Mouse (Mus musculus): ENCODE results near the gene 1700024P04Rik. TPM values are rescaled to one million over a fixed set of nuclear protein-coding genes. Genes with fewer than 3 reads are reported as not detected.

The 1700024P04Rik gene
- not detected in 2 replicates for polyA plus RNA-seq (2015; fragmentation: Nextera tagmentation; extraction: Ambion mirVana)

DNA sequence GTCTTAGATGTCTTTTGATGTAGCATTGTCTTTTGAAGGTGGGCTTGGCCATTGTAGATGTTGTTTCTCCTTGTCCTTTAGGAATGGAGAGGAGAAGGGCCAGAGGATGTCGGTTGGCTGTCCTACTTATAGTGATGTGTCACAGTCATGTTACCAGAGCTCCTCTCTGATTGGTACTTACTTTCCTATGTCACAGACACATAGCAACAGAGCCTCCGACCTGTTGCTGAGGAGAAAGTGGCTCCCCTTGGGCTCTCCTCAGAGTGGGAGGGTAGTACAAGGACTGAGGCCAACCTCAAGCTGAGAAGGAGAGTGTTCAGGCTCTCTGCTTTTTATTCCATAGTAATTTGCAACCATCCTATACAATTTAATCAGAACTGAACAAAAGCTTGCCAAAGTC, at the start of gene 1700024P04Rik:
Gene 1700024P04Rik (minus strand): TSS at position 101 of the 400 bp plus-strand sequence.
- Histone ChIP-seq H3K4me3 (ENCODE audit: low read length) (no peak within 1 kb of the TSS), H3K9ac (ENCODE audit: low read length) (no peak within 1 kb of the TSS), H3K27ac (ENCODE audit: low read length) (no peak within 1 kb of the TSS), H3K36me3 (ENCODE audit: control insufficient read depth, insufficient read depth) (no peaks in the 10 kb centered on the region), H3K4me2 (ENCODE audit: low read depth, low read length) (no peak within 1 kb of the TSS), H3K9me3 (replicated peaks; ENCODE audit: control insufficient read depth, low read length) (no peaks in the 10 kb centered on the region), H3K4me1 (ENCODE audit: control insufficient read depth, insufficient read depth, low read length) (no peaks in the 10 kb centered on the region), H3K27me3 (ENCODE audit: control insufficient read depth, insufficient read depth, low read length) (no peaks in the 10 kb centered on the region)
- ATAC-seq (replicated peaks; ENCODE audit: extremely low read depth, insufficient read depth, low FRiP score), result no peak
- 62% methylated on average over 2 of the region's 2 CpGs for WGBS

DNA sequence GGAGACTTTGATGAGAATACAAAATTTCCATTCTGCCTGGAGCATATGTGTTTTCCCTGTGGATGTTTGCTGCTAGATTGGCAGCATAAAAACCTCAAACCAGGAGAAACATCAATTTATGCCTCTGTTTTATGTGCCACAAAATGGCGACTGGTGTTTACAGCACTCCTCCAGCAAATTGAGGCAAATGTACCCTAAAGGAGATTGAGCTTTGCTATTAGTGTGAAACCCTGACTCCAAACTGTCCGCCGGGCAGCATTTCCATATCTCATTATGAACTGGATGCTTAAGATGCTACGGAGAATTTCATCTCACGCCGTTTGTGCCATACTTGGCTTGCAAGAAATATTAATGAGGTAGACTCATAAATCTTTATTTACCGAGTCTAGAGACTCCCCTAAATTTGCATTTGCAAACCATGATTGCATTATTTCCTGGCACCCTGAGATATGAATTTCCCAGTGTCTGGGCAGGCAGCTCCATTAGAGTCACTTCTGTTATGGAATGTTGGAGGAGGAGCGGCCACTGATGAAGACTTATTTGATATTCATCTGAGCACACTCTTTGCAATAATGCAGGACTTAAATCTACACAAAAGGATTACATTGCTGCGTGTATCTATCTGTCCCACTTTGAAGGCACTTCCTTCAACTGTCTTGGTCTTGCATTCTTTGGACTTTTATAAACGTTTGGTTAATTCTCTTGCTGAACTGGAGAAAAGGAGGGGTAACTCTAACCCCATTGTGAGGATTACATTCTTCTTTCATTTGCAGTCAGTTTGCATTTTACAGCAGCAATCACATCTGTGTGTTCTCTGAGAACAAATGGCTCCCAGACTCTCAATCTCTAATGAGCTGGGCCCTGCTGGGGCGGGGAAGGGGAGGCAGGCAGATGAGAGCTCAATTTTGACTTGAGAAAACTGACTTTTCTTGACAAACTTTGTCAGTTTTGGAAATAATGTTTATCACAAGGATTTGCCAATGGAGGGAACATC, 47.2 kb upstream of the 1700024P04Rik start:
- Histone ChIP-seq H3K4me2 (ENCODE audit: low read depth, low read length) (no peak overlapping the region), H3K27ac (ENCODE audit: low read length) (no peak overlapping the region), H3K36me3 (ENCODE audit: control insufficient read depth, insufficient read depth) (no peaks in the 10 kb centered on the region), H3K4me3 (ENCODE audit: low read length) (no peak overlapping the region), H3K9ac (ENCODE audit: low read length) (no peak overlapping the region), H3K4me1 (ENCODE audit: control insufficient read depth, insufficient read depth, low read length) (no peaks in the 10 kb centered on the region), H3K27me3 (ENCODE audit: control insufficient read depth, insufficient read depth, low read length) (no peaks in the 10 kb centered on the region), H3K9me3 (replicated peaks; ENCODE audit: control insufficient read depth, low read length) (no peaks in the 10 kb centered on the region; the same call in 1 of the 2 replicates)
- 77% methylated on average over 11 of the region's 11 CpGs for WGBS
- no peak for ATAC-seq (replicated peaks; ENCODE audit: extremely low read depth, insufficient read depth, low FRiP score)

DNA sequence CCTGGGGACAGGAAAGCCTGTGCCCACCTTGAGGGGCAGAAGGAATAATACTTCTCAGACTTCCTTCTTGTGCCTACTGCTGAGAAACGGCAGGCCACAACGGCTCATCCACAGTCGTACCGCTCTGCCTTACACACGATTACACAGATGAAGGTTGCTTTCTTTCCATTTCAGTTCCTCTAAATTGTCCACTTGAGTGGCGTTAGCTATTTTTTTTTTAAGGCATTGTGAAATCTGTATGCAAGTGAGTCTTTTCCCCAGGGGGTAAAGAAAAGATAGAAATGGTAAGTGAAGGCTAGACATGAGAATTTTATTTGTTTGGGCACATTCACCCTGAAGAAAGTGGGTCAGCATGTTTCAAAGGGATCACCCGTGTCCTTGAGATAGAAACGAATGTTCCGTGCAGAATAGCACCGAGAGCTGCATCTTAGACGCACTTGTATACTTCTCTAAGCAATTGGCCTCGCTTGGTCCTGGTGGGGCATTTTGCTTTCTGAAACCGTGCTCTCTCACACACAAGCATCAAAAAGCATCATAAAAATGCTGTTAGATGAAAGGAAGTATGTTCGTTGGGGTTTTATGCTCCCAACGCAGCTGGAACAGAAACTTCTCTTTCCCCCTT, 46.3 kb upstream of the 1700024P04Rik start:
- no peak overlapping the region for H3K9ac ChIP-seq (ENCODE audit: low read length)
- 78% methylated on average over 15 of the region's 15 CpGs for WGBS
- H3K4me2 ChIP-seq (ENCODE audit: low read depth, low read length), result no peak overlapping the region
- H3K36me3 ChIP-seq (ENCODE audit: control insufficient read depth, insufficient read depth), result no peaks in the 10 kb centered on the region
- no peak overlapping the region for H3K4me3 ChIP-seq (ENCODE audit: low read length)
- H3K4me1 ChIP-seq (ENCODE audit: control insufficient read depth, insufficient read depth, low read length), result no peaks in the 10 kb centered on the region
- H3K9me3 ChIP-seq (replicated peaks; ENCODE audit: control insufficient read depth, low read length), result no peaks in the 10 kb centered on the region
- no peak overlapping the region for H3K27ac ChIP-seq (ENCODE audit: low read length)
- no peaks in the 10 kb centered on the region for H3K27me3 ChIP-seq (ENCODE audit: control insufficient read depth, insufficient read depth, low read length)
- ATAC-seq (replicated peaks; ENCODE audit: extremely low read depth, insufficient read depth, low FRiP score), result no peak

DNA sequence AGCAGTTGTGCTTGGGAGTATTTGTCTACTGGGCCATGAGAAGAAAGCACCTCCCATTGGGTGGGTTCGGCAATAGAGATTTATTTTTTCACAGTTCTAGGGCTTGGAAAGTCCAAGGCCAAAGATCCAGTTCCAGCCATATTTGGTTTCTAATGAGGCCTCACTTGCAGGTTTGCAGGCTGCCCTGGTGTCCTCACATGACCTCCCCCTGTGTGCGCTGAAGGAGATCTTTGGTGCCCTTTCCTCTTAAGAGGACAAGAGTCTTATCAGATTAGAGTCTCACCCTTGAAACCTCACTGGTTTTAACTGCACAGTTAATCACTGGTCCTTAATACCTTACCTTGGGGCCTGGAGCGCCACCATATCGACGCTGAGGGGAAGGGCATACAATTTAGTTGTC, 40.9 kb upstream of the 1700024P04Rik start:
- H3K9ac ChIP-seq (ENCODE audit: low read length), result no peak overlapping the region
- 73% methylated on average over 5 of the region's 5 CpGs for WGBS
- no peak overlapping the region for H3K27ac ChIP-seq (ENCODE audit: low read length)
- H3K9me3 ChIP-seq (replicated peaks; ENCODE audit: control insufficient read depth, low read length), result no peaks in the 10 kb centered on the region
- H3K27me3 ChIP-seq (ENCODE audit: control insufficient read depth, insufficient read depth, low read length), result no peaks in the 10 kb centered on the region
- H3K36me3 ChIP-seq (ENCODE audit: control insufficient read depth, insufficient read depth), result no peaks in the 10 kb centered on the region
- no peak overlapping the region for H3K4me2 ChIP-seq (ENCODE audit: low read depth, low read length)
- H3K4me1 ChIP-seq (ENCODE audit: control insufficient read depth, insufficient read depth, low read length), result no peaks in the 10 kb centered on the region
- H3K4me3 ChIP-seq (ENCODE audit: low read length), result no peak overlapping the region
- ATAC-seq (replicated peaks; ENCODE audit: extremely low read depth, insufficient read depth, low FRiP score), result no peak

DNA sequence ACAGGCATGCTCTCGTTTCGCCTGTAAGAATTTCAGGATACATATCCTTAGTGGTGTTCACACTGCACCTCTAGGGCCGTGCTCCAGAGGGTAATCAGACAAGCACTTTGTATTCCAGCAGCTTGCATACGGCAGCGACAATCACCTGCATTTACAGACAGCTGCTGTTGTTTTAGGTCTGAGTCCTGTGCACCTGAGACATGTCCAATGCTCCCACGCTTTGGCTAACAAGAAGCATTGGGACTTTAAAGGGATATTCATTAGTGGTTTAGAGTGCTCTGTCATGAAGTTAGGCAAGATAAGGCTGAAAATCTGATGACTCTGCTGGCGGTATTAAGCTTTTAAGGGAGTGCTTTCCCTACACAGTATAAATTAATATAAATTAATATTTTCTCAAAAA, 37.7 kb upstream of the 1700024P04Rik start:
- 66% methylated on average over 7 of the region's 7 CpGs for WGBS
- no peak overlapping the region for H3K27ac ChIP-seq (ENCODE audit: low read length)
- H3K4me1 ChIP-seq (ENCODE audit: control insufficient read depth, insufficient read depth, low read length), result no peaks in the 10 kb centered on the region
- no peak overlapping the region for H3K4me3 ChIP-seq (ENCODE audit: low read length)
- H3K27me3 ChIP-seq (ENCODE audit: control insufficient read depth, insufficient read depth, low read length), result no peaks in the 10 kb centered on the region
- H3K4me2 ChIP-seq (ENCODE audit: low read depth, low read length), result no peak overlapping the region
- H3K9me3 ChIP-seq (replicated peaks; ENCODE audit: control insufficient read depth, low read length), result no peaks in the 10 kb centered on the region
- no peak overlapping the region for H3K9ac ChIP-seq (ENCODE audit: low read length)
- ATAC-seq (replicated peaks; ENCODE audit: extremely low read depth, insufficient read depth, low FRiP score), result no peak
- H3K36me3 ChIP-seq (ENCODE audit: control insufficient read depth, insufficient read depth), result no peaks in the 10 kb centered on the region

DNA sequence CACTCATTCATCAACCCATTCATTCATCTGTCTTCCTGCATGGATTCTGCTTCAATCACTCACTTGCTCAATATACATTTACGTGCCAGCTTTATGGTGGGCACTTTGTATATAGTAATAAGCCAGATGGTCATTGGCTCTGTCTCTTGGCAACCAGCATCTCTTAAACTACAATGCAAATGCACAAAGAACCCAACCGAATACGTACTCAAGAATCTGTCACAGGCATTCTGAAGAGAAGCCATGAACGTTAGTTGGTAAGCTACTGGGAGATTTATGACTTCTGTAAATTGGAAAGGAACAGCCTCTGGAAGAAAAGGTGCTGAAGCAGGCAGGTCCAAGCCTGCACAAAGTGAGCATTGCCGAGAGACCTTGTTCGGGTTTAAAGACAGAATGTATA, 36.8 kb upstream of the 1700024P04Rik start:
- no peaks in the 10 kb centered on the region for H3K36me3 ChIP-seq (ENCODE audit: control insufficient read depth, insufficient read depth)
- no peak overlapping the region for H3K9ac ChIP-seq (ENCODE audit: low read length)
- H3K4me1 ChIP-seq (ENCODE audit: control insufficient read depth, insufficient read depth, low read length), result no peaks in the 10 kb centered on the region
- no peak for ATAC-seq (replicated peaks; ENCODE audit: extremely low read depth, insufficient read depth, low FRiP score)
- 81% methylated on average over 6 of the region's 6 CpGs for WGBS
- H3K27me3 ChIP-seq (ENCODE audit: control insufficient read depth, insufficient read depth, low read length), result no peaks in the 10 kb centered on the region
- no peak overlapping the region for H3K27ac ChIP-seq (ENCODE audit: low read length)
- no peak overlapping the region for H3K4me2 ChIP-seq (ENCODE audit: low read depth, low read length)
- H3K4me3 ChIP-seq (ENCODE audit: low read length), result no peak overlapping the region
- H3K9me3 ChIP-seq (replicated peaks; ENCODE audit: control insufficient read depth, low read length), result no peaks in the 10 kb centered on the region

DNA sequence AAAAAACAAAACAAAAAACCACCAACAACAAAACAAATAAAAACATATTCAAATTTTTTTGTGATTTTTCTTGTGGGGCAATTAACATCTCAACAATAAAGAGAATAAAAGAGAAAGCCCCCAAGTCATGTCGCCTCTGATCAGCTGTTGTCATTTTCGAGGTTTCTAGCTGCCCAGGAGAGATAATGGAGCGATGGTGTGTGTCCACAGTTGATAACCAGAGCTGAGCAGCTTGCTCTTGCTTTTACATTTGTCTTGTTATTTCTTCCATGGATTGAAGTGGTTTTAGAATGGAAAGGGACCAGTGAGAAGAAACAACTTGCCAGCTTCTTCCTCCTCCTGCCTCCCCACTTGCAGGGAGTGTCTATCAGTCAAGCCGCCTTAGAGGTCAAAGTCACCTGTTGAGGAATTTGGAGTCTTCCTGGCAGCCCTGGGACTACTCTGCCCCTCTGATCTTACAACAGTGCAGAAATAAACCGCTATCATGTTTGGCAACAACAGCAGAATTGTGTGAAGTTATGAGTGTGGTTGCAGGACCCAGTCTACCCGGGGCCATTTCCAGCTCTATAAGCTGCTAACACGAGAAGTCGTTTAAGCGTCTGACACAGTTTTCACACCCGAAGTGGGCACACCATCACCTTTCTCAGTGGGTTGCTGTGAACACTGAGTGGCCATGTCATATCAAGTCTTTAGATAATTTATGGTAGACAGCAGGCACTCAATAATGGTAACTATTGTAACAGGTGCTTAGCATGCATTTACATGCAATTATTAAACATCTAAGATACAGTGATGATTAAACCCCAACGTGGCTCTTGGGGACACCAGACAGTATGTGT, 35.7 kb upstream of the 1700024P04Rik start:
- ATAC-seq (replicated peaks; ENCODE audit: extremely low read depth, insufficient read depth, low FRiP score), result no peak
- H3K27ac ChIP-seq (ENCODE audit: low read length), result no peak overlapping the region
- H3K36me3 ChIP-seq (ENCODE audit: control insufficient read depth, insufficient read depth), result no peaks in the 10 kb centered on the region
- WGBS, result 66% methylated on average over 11 of the region's 11 CpGs
- H3K9me3 ChIP-seq (replicated peaks; ENCODE audit: control insufficient read depth, low read length), result no peaks in the 10 kb centered on the region
- H3K27me3 ChIP-seq (ENCODE audit: control insufficient read depth, insufficient read depth, low read length), result no peaks in the 10 kb centered on the region
- no peak overlapping the region for H3K4me3 ChIP-seq (ENCODE audit: low read length)
- no peak overlapping the region for H3K4me2 ChIP-seq (ENCODE audit: low read depth, low read length)
- H3K9ac ChIP-seq (ENCODE audit: low read length), result no peak overlapping the region
- no peaks in the 10 kb centered on the region for H3K4me1 ChIP-seq (ENCODE audit: control insufficient read depth, insufficient read depth, low read length)

DNA sequence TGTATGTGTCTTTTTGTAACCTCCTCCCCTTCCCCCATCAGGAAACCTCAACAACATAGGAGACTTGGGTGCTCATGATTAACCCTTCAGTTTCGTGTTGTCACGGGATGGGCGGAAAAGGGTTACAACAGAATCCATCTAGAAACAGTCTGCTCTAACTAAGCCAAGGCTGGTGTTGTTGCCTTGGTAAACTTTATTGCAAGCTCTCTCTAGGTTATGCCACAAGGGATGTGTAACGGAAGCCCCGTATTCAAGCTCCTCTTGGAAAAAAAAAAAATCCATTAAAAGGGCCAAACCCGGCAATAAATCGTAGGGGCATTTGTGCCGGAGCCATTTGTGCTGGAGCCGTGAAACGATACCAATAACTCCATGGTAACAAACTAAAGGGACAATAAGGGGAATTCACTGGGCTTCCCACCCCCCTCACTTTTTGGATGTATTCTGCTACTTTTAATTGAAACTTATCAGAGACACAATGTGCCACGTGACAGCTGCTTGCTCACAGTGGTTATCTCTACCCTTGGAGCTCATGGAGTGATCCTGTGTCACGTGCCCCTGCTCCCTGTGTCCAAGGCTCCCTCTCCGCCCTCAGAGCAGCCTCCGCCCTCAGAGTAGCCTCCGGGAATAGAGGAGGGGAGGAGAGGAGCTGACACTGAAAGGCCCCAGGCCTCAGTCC, 34.3 kb upstream of the 1700024P04Rik start:
- H3K36me3 ChIP-seq (ENCODE audit: control insufficient read depth, insufficient read depth), result no peaks in the 10 kb centered on the region
- H3K9me3 ChIP-seq (replicated peaks; ENCODE audit: control insufficient read depth, low read length), result no peaks in the 10 kb centered on the region
- H3K4me1 ChIP-seq (ENCODE audit: control insufficient read depth, insufficient read depth, low read length), result no peaks in the 10 kb centered on the region
- no peak overlapping the region for H3K9ac ChIP-seq (ENCODE audit: low read length)
- ATAC-seq (replicated peaks; ENCODE audit: extremely low read depth, insufficient read depth, low FRiP score), result peak; percentile 65; the same call in 1 of the 2 replicates
- WGBS, result 65% methylated on average over 15 of the region's 15 CpGs
- no peaks in the 10 kb centered on the region for H3K27me3 ChIP-seq (ENCODE audit: control insufficient read depth, insufficient read depth, low read length)
- H3K4me2 ChIP-seq (ENCODE audit: low read depth, low read length), result no peak overlapping the region
- no peak overlapping the region for H3K4me3 ChIP-seq (ENCODE audit: low read length)
- H3K27ac ChIP-seq (ENCODE audit: low read length), result no peak overlapping the region

Measured in heart, embryonic 16.5 days (tissue).